Mouse (Mus musculus) liver, embryonic 12.5 days (tissue): ENCODE measurements around the gene Cops7b. TPM values are rescaled to one million over a fixed set of nuclear protein-coding genes. Genes with fewer than 3 reads are reported as not detected.
"Not testable (repeated sequence)": the region's sequence is repeated elsewhere in the genome, so short reads cannot be mapped to it uniquely, and the experiment has no call there.

Experiments
- ATAC-seq: fragments of 200-750 bp; cut with Nextera tagmentation; 2 replicates; pipeline ENCODE4 v1.8.0; 2017; ENCODE audit warnings: moderate number of reproducible peaks, mild to moderate bottlenecking, moderate library complexity
- H3K27ac ChIP-seq: fragments of 300-500 bp; sonication (generic); 2 replicates; pipeline ENCODE4 v1.5.1; 2016; ENCODE audit warnings: mild to moderate bottlenecking
- H3K27me3 ChIP-seq: fragments of 300-500 bp; sonication (generic); replicated peaks from 2 replicates; pipeline ENCODE4 v1.6.1; 2016; ENCODE audit warnings: mild to moderate bottlenecking, moderate library complexity
- H3K36me3 ChIP-seq: fragments of 300-500 bp; sonication (generic); 2 replicates; pipeline ENCODE4 v1.6.1; 2016; ENCODE audit warnings: mild to moderate bottlenecking, moderate library complexity
- H3K4me1 ChIP-seq: fragments of 300-500 bp; sonication (generic); 2 replicates; pipeline ENCODE4 v1.6.1; 2016
- H3K4me2 ChIP-seq: fragments of 300-500 bp; sonication (generic); 2 replicates; pipeline ENCODE4 v1.6.1; 2016; ENCODE audit warnings: mild to moderate bottlenecking, moderate library complexity
- H3K4me3 ChIP-seq: fragments of 300-500 bp; sonication (generic); 2 replicates; pipeline ENCODE4 v1.5.1; 2016; ENCODE audit warnings: mild to moderate bottlenecking, moderate library complexity
- H3K9ac ChIP-seq: fragments of 300-500 bp; sonication (generic); 2 replicates; pipeline ENCODE4 v1.6.1; 2016; ENCODE audit warnings: mild to moderate bottlenecking, moderate library complexity
- H3K9me3 ChIP-seq: fragments of 300-500 bp; sonication (generic); replicated peaks from 2 replicates; pipeline ENCODE4 v1.6.1; 2016; ENCODE audit warnings: mild to moderate bottlenecking, moderate library complexity
- WGBS: fragments of 180-500 bp; shearing (Covaris S2); methylation state at CpG from one replicate; pipeline ENCODE4 v1.1.7; 2016; ENCODE audit not compliant: insufficient replicate concordance; 5-methylcytosine and 5-hydroxymethylcytosine counted together
- polyA plus RNA-seq: library from polyadenylated mRNA; unstranded; fragments of >200 nt; fragmentation: Nextera tagmentation; extraction: Ambion mirVana; gene quantifications from 2 replicates; pipeline ENCODE4 v1.2.1, GENCODE M21; 2016

Cops7b gene
- polyA plus RNA-seq, result 23.4 and 24.3 TPM in 2 replicates

DNA sequence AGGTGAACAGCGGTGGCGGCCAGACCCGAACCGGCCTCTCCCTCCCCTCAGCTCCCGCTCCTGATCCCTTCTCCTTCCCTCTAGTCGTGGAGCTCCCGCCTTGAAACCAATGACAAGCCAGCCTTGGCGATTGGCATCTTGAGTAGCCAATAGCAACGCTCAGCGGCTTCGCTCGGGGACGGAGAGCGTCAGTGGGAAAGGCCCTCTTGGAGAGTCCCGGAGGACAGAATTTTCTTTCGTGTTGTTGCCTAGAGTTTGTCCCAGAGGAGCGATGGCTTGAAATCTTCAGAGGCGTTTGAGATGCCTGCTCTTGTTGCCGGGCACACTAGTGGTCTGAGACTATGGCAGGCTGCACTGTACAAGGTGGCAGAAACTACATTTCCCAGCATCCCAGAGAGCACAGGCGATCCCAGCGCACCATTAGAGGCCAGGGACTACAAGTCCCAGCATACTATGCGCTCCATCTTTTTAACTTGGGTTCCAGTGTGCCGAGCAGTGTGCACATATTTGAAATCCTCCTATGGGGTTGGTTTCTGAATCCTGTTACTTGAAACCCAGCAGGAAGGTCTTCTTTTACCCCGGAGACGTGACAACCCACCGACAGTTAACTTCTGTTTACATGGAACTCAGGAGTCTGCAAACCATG is at the start of gene Cops7b, which contains the start of gene Pde6d:
Gene Cops7b, plus strand, starts transcription at position 454 of the 646 bp plus-strand sequence.
Gene Pde6d, minus strand, starts transcription at position 179 of the 646 bp plus-strand sequence.
- H3K27ac ChIP-seq, result peak within 1 kb of the TSS; percentile 74
- H3K4me1 ChIP-seq, result peaks cover 42% of the 10 kb centered on the region
- H3K27me3 ChIP-seq, result no peaks in the 10 kb centered on the region
- H3K4me3 ChIP-seq, result peak within 1 kb of the TSS; percentile 83
- no peaks in the 10 kb centered on the region for H3K9me3 ChIP-seq
- peak; percentile 97 for ATAC-seq
- under 1% methylated on average over 26 of the region's 26 CpGs for WGBS
- peaks cover 5% of the 10 kb centered on the region; the same call in 1 of the 2 replicates for H3K36me3 ChIP-seq
- peak within 1 kb of the TSS; percentile 94 for H3K4me2 ChIP-seq
- H3K9ac ChIP-seq, result peak within 1 kb of the TSS; percentile 92

DNA sequence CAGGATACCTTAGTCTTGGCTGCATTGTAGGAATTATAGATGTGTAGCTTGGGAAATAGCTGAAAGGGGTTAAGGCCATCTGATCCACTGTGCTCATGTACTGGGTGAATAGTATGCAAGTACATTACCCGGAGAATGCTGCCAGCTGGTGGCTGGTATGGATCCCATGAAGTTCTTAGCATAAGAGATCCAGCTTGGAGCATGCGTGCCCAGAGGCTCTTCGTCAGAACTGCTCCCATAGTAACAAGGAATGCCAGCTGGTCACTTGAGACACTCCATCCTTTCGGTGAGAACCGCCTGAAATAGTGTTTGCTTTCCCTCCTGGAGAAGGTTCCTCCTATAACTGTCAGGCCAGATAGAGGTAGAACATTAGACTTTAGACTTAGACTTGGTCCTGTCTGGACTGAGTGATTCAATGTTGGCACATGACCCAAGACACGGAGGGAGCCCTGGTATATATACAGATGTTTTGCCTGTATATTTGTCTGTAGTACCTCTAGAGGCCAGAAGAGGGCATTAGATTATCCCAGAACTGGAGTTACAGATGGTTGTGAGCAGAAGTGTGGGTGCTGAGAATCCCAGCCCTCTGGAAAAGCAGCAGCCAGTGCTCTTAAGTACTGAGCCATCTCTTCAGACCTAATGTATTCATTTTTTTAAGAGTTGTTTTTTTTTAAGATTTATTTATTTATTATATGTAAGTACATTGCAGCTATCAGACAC is 49.1 kb upstream of the Cops7b start:
- Histone ChIP-seq H3K9me3 (no peaks in the 10 kb centered on the region), H3K9ac (no peak overlapping the region), H3K27ac (no peak overlapping the region), H3K4me2 (no peak overlapping the region), H3K4me3 (no peak overlapping the region), H3K27me3 (no peaks in the 10 kb centered on the region), H3K4me1 (peaks cover 37% of the 10 kb centered on the region), H3K36me3 (peaks cover 33% of the 10 kb centered on the region)
- 87% methylated on average over 6 of the region's 6 CpGs for WGBS
- no peak for ATAC-seq

DNA sequence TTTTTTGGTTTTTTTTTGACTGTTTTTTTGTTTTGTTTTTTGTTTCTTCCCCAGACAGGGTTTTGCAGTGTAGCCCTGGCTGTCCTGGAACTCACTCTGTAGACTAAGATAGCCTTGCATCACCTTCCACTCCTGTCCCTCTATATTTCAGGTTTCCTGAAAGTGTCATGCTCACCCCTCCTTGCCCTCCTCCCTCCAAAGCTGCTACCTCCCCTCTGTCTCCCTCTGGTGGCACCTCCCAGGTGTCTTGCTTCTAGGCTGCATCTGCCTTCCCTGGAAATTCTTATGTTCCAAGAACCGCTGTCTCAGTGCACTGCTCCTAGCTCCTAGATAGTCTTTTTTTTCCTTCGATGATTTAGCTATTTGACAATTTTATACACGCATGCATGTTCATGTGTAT is 44.3 kb upstream of the Cops7b start:
- Histone ChIP-seq H3K27me3 (no peaks in the 10 kb centered on the region), H3K36me3 (peaks cover 24% of the 10 kb centered on the region), H3K4me3 (no peak overlapping the region), H3K4me2 (no peak overlapping the region), H3K9ac (no peak overlapping the region), H3K9me3 (no peaks in the 10 kb centered on the region), H3K4me1 (peaks cover 15% of the 10 kb centered on the region; the same call in 1 of the 2 replicates), H3K27ac (no peak overlapping the region)
- ATAC-seq, result no peak
- WGBS, result 68% methylated on average over 3 of the region's 3 CpGs

DNA sequence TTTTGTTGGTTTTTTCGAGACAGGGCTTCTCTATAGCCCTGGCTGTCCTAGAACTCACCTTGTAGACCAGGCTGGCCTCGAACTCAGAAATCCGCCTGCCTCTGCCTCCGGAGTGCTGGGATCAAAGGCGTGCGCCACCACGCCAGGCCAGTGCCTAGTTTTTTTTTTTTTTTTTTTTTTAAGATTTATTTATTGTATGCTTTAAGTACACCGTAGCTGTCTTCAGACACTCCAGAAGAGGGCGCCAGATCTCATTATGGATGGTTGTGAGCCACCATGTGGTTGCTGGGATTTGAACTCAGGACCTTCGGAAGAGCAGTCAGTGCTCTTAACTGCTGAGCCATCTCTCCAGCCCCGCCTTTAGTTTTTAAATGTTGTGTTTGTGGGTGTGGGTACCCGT is 43.1 kb upstream of the Cops7b start:
- peaks cover 32% of the 10 kb centered on the region for H3K36me3 ChIP-seq
- not testable (repeated sequence) for H3K27ac ChIP-seq, H3K9ac ChIP-seq, H3K9me3 ChIP-seq, ATAC-seq, H3K27me3 ChIP-seq, H3K4me3 ChIP-seq, H3K4me2 ChIP-seq
- peaks cover 15% of the 10 kb centered on the region; the same call in 1 of the 2 replicates for H3K4me1 ChIP-seq
- 79% methylated on average over 12 of the region's 12 CpGs for WGBS

DNA sequence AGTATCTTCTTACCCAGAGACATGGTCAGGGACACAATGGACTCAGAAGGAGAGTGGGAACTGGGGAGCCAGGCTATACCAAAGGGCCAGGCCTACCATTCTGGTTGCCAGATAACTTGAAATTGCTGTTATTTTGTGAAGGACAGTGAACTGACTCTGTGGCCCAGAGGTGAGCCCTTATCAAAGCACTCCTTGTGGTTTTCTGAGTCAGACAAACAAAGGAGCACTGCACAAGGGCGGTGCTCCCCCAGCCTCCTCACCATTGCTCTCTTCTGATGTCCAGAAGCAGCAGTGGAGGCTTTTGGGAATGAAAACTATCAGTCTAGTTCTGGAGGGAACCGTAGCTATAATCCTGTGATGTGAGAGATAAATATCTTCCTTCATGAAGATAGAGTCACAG is 40.1 kb upstream of the Cops7b start:
- Histone ChIP-seq H3K36me3 (peaks cover 58% of the 10 kb centered on the region), H3K9ac (no peak overlapping the region), H3K4me2 (no peak overlapping the region), H3K27me3 (no peaks in the 10 kb centered on the region), H3K27ac (0 out of 2 replicates have a peak overlapping the region, but pooled peaks have one; percentile 22), H3K4me1 (peaks cover 15% of the 10 kb centered on the region; the same call in 1 of the 2 replicates), H3K9me3 (no peaks in the 10 kb centered on the region), H3K4me3 (no peak overlapping the region)
- ATAC-seq, result peak; percentile 54; the same call in 1 of the 2 replicates
- 40% methylated on average over 2 of the region's 2 CpGs for WGBS

DNA sequence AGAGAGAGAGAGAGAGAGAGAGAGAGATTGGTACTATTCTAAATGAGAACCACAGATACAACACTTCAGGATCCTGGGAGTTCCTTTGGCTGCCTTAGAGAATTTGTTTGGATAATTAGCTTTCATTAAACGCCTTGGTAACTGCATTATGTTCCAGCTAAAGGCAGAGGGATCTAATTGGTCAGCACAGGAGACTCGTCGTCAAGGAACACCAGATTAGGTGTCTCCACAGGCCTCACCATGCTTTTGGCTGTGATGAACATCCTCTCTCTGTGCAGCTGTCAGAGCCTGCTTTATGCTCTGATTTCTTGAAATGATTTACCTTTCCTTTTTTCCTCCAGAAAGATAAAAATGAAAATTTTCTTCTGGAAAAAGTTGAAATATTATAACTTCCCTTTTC is 35.9 kb upstream of the Cops7b start:
- no peak overlapping the region for H3K4me3 ChIP-seq
- WGBS, result 74% methylated on average over 3 of the region's 3 CpGs
- no peak for ATAC-seq
- no peaks in the 10 kb centered on the region for H3K27me3 ChIP-seq
- no peak overlapping the region for H3K4me2 ChIP-seq
- no peak overlapping the region for H3K27ac ChIP-seq
- H3K9ac ChIP-seq, result no peak overlapping the region
- peaks cover 59% of the 10 kb centered on the region for H3K36me3 ChIP-seq
- H3K9me3 ChIP-seq, result no peaks in the 10 kb centered on the region
- H3K4me1 ChIP-seq, result peaks cover 34% of the 10 kb centered on the region

- Histone ChIP-seq H3K4me2 (no peak overlapping the region), H3K9me3 (no peaks in the 10 kb centered on the region), H3K4me1 (peaks cover 25% of the 10 kb centered on the region), H3K4me3 (no peak overlapping the region), H3K27me3 (no peaks in the 10 kb centered on the region), H3K27ac (no peak overlapping the region), H3K36me3 (peaks cover 16% of the 10 kb centered on the region), H3K9ac (no peak overlapping the region)
- 59% methylated on average over 4 of the region's 4 CpGs for WGBS
- ATAC-seq, result no peak
Measured at GRCm38 (mm10) chr1:86551299-86551698, 31.4 kb upstream of the Cops7b start.

- no peak for ATAC-seq
- no peaks in the 10 kb centered on the region for H3K9me3 ChIP-seq
- peaks cover 16% of the 10 kb centered on the region for H3K36me3 ChIP-seq
- no peaks in the 10 kb centered on the region for H3K27me3 ChIP-seq
- no peak overlapping the region for H3K4me3 ChIP-seq
- no peak overlapping the region for H3K27ac ChIP-seq
- peaks cover 25% of the 10 kb centered on the region for H3K4me1 ChIP-seq
- no peak overlapping the region for H3K4me2 ChIP-seq
- H3K9ac ChIP-seq, result no peak overlapping the region
- 80% methylated on average over 2 of the region's 2 CpGs for WGBS
Measured at GRCm38 (mm10) chr1:86551877-86552276, 30.8 kb upstream of the Cops7b start.

GRCm38 (mm10) chr1:86555665-86556064 is 27.0 kb upstream of the Cops7b start:
- Histone ChIP-seq H3K4me1 (peaks cover 41% of the 10 kb centered on the region), H3K9me3 (no peaks in the 10 kb centered on the region), H3K27ac (no peak overlapping the region), H3K36me3 (peaks cover 13% of the 10 kb centered on the region), H3K4me3 (no peak overlapping the region), H3K27me3 (no peaks in the 10 kb centered on the region), H3K4me2 (no peak overlapping the region), H3K9ac (no peak overlapping the region)
- WGBS, result 76% methylated on average over 3 of the region's 3 CpGs
- ATAC-seq, result no peak

- Histone ChIP-seq H3K36me3 (peaks cover 18% of the 10 kb centered on the region), H3K9me3 (no peaks in the 10 kb centered on the region), H3K27me3 (no peaks in the 10 kb centered on the region), H3K27ac (no peak overlapping the region), H3K4me1 (peaks cover 32% of the 10 kb centered on the region), H3K9ac (0 out of 2 replicates have a peak overlapping the region, but pooled peaks have one; percentile 39), H3K4me3 (no peak overlapping the region), H3K4me2 (peak overlapping the region; percentile 18; the same call in 1 of the 2 replicates)
- whole genome bisulfite sequencing, result 26% methylated on average over 7 of the region's 7 CpGs
- peak; percentile 66 for ATAC-seq
Measured at GRCm38 (mm10) chr1:86557872-86558271, 24.8 kb upstream of the Cops7b start.

GRCm38 (mm10) chr1:86559232-86559631 is 23.5 kb upstream of the Cops7b start:
- no peak for ATAC-seq
- WGBS, result 67% methylated on average over 3 of the region's 3 CpGs
- Histone ChIP-seq H3K27ac (no peak overlapping the region), H3K36me3 (peaks cover 31% of the 10 kb centered on the region), H3K4me3 (no peak overlapping the region), H3K4me1 (peaks cover 34% of the 10 kb centered on the region), H3K27me3 (no peaks in the 10 kb centered on the region), H3K9ac (no peak overlapping the region), H3K4me2 (no peak overlapping the region), H3K9me3 (no peaks in the 10 kb centered on the region)

DNA sequence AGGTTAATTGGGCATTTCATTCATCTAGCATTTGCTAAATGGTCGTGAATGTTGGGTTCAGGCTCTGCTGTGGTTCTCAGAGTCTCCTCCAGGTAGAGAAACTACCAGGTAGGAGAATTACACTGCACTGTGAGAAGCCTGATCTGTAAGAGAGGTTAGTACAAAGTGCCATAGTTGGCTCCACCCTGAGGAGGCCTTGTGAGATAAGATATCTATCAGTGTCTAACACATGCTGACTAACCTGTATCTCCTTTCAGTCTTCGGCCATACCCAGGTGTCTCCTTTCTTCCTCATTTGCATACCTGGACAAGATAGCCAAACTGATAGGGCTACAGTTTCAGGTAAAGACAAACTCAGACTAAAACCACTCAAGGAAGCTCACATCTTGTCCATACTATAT is 20.0 kb upstream of the Cops7b start:
- H3K9ac ChIP-seq, result no peak overlapping the region
- no peaks in the 10 kb centered on the region for H3K27me3 ChIP-seq
- H3K4me1 ChIP-seq, result peaks cover 29% of the 10 kb centered on the region
- no peak overlapping the region for H3K4me3 ChIP-seq
- peaks cover 26% of the 10 kb centered on the region for H3K36me3 ChIP-seq
- H3K9me3 ChIP-seq, result no peaks in the 10 kb centered on the region
- ATAC-seq, result peak; percentile 59; the same call in 1 of the 2 replicates
- no peak overlapping the region for H3K27ac ChIP-seq
- 42% methylated on average over 2 of the region's 2 CpGs for WGBS
- no peak overlapping the region for H3K4me2 ChIP-seq
